Mouse (Mus musculus): ENCODE data around the gene Bbx.

Gene Bbx

DNA sequence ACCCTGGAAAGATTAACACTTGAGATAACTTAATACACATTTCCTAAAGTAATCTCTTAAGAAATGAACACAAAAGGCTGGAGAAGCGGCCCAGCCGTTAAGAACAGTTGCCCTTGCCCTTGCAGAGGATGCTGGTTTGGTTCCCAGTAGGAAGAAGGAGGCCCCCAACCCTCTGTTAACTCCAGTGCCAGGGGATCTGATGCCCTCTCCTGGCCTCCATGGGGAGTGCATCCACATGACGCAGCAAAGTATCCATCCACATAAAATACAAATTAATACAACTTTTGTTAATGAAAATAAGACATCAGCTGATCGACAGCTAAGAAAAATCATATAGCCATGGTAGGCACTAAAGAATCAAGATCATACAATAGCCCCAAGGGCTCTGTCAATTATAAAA, 33.6 kb downstream of the Bbx start:
- no peak for DNase-seq (ENCODE audit: low spot score)

DNA sequence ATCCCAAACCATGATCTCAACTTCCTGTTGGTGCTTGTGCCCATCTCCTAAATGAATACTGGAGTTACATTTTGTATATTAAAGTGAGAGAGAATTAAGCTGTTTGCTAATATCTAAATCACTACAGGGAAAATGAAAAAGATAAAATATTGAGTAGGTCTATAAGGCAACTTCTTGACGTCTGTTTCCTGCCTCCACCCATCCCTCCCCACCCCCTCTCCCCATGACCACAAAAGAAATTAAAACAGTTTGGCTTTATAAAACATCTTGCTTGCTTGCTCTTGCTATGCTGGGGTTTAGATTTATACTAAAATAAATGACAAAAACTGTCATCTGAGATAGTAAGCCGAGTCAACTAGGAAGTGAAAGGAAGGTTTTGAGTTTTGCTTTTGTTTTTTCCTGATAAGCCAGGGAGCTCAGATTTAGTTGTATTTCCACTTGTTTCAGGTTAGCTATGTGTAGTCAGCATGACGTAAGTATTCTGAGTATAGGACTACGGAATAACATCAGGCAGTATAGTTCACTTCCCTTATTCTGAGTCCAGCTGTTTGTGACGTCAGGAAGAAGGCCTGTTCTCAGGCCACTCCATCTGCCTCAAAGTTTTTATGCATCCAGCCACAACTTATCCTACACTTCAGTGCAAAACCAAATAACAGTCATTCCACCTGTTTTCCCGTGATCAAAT, 36.1 kb downstream of the Bbx start:
- no peak for DNase-seq (ENCODE audit: low spot score)

DNA sequence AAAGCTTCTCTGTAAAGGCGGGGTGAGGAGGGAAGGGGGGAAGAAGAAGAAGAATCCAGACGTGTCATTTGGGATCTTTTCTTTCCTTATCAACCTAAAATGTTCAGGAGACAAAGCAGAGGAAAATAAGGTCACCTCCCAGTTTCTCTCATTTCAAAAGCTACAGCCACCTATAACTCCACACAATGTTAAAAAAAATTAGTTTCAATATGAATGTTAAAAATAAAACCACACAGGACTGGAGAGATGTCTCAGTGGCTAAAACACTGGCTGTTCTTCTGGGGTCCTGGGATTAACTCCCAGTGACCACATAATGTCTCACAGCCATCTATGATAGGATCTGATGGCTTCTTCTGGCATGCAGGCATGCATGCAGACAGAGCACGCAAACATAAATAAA, 43.7 kb downstream of the Bbx start:
- no peak for DNase-seq (ENCODE audit: low spot score)

DNA sequence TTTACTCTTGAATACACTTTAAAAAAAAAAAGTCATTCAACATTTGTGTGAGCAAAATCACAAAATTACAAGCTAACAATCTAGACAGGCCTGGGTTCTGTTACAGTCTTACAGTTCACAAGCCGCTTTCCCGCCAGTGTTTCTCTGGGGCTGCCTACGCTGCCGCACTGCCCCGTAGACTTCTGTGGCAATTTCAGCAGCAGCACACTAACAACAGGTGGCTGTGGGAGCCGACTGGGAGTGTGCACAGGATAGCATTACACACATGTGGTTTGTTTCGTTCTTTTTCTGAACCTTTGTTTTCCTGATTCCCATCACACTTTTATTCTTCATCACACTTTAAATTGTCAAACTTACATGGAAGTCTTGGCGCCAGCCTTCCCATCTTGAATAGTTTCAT, 48.6 kb downstream of the Bbx start:
- DNase-seq (ENCODE audit: low spot score) = no peak

DNA sequence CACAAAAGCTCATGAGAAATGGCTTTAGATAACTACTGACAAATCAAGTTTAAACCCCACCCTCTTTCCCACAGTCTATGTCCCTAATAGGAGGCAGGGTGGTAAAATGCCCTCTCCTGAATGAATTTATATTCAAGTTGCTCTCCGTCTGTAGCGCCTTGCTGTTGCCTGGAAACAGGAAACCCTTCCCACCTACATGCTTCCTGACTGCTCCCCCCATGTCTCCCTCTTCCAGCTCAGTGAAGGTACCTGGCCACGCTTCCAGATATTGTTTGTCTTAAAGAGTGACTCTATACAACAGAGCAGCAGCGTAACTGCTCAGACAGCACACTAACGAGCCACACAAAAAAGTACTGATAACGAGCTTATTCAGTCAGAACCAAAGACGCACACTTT, 50.8 kb downstream of the Bbx start:
- no peak for DNase-seq (ENCODE audit: low spot score)

DNA sequence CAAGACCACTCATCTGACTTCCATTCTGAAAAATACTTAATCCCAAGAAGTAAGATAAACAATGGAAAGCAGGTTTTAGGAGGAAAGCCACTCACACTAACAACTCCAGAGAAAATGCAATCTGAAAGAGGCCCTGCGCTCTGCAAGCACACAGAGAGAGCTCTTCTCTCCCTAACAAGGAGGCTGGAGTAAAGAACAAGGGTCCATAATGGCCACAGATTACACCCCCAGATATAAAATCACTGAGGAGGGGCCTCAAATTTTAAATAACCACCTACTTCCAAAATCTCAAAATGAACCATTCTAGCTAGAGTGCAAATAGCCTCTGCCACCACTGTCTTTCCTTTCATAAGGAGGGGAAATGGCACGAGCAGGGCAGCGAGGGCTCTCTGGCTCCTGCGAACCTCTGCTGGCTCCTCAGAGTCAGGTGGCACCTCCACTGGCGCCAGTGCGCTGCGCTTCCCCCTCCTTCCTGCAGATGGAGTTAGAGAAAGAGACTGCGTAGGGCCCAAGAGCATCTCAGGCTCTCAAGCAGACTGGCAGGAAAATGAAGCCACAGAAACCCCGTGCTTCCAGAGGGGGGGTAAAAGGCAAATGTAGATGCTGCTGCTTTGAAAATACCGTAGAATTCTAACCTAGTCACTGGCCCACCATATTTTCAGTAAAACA, 51.4 kb downstream of the Bbx start:
- peak; percentile 68 for DNase-seq (ENCODE audit: low spot score)

DNA sequence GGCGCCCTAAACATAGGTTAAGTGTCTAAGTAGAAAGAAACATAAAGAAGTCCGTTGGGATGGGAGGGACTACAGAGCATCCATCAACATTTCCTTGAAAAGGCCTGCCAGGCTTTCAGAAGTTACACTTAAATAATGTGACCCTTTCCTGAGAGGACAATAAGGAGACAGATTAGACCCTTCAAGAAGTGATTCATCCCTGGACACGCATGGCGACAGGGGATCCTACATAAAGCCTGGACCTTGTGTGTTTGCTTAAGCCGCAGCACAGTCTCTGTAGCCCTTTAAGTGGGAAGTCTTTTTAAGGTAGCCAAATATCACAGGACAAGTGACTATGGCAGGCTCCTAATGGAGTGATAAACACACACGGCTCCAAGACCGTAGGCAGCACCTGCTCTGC, 52.0 kb downstream of the Bbx start:
- no peak for DNase-seq (ENCODE audit: low spot score)

DNA sequence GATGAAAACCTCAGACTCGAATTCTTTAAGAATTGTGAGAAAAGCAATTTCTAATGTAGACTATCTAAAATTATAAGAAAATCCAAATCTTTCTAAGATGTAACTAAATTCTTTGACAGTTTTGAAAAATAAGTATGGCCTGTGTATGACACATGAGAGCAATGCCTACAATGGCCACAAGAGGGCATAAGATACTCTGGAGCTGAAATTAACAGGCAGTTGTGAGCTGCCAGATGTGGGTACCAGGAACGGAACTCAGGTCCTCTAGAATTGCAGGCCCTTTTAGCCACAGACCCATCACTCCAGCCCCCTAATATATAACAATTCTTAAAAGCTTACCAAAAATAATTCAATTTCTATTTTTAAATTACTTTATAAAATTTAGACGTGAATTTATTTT, 57.6 kb downstream of the Bbx start:
- peak; percentile 55 for DNase-seq (ENCODE audit: low spot score)

DNA sequence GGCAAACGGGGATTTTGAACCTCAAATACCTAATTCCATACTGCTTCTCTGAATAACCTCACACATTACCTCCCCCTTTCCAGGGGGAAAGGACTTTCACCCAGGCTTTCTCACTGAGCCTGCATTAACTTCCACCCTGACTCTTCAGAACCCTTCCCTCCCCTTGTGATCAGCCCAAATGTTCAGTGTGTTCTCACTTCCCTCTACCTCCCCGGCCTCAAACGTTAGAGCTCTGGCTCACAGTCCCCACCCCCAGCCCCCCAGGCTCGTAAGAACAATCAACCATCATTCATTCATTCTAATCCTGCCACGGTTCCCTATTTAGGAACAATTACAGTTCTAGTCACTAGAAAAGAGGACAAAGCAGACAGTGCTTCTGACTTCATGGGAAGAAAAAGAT, 58.5 kb downstream of the Bbx start:
- no peak for DNase-seq (ENCODE audit: low spot score)

DNA sequence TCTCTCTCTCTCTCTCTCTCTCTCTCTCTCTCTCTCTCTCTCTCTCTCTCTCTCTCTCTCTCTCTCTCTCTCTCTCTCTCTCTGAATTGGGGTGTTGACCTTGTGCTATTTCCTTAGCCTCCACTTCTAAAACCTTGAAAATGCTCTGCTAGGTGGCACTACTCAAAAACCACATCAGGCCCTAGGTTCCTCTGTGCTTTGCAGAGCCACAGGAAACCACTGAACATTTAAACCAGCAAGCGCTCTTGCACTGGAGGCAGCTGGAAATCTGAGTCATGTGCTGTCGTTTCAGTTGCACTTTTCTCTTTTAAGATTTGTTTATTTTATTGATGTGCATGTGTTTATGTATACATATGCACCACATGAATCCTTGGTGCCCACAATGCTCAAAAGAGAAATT, 59.6 kb downstream of the Bbx start:
- DNase-seq (ENCODE audit: low spot score) = peak; percentile 78

DNA sequence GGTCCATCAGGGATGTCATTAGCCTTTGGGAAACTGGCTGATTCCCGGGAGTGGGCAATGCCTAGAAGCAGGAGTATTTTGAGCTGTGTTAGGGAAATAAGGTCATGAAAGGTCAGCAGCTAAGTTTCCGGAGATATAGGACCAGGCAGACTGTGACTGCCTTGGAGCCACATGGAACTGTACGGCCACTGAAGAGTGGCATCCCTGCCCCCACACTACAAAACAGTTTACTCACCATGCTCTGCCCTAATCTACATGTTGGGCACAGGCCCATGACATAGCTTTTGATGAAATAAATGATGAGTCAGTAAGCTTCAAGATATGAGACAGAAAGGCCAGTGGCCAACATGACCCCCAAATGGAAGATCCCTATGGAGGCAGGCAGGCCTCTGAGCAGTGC, 60.7 kb downstream of the Bbx start:
- DNase-seq (ENCODE audit: low spot score) = no peak

DNA sequence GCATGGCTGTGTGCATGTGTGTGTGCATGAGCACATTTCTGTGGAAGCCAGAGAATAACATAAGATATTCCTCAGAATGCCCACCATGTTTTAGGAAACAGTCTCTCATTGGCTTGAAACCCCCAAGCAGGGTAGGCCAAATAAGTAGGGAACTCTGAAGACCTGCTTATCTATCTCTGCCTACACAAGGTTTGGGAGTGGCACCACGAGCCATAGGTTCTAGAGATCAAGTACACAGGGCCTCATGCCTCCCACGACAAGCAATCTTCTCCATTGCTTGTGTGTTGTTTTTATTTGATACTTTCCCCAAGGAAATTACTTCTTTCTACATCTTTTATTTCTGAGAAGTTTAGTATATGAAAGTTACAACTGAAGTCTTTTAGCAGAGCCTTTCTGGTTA, 61.8 kb downstream of the Bbx start:
- DNase-seq (ENCODE audit: low spot score) = no peak

DNA sequence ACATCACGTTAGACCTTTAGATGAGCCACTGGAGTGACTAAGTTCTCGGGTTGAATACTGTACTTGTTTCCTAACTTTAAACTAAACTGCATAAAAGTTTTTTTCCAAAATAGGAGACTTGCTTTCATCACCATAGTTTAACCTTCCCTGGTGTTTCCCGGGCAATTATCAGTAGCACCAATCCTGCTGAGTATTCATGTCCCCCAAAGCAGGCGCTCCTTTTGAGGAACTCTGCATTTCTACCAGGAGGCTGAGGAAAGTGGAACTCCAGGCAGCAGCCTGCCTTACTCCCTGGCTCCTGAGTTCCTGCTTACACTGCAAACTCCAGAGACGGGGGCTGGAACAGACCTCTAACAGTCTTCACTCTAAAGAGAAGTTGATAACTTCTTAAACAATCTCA, 65.6 kb downstream of the Bbx start:
- no peak for DNase-seq (ENCODE audit: low spot score)

DNA sequence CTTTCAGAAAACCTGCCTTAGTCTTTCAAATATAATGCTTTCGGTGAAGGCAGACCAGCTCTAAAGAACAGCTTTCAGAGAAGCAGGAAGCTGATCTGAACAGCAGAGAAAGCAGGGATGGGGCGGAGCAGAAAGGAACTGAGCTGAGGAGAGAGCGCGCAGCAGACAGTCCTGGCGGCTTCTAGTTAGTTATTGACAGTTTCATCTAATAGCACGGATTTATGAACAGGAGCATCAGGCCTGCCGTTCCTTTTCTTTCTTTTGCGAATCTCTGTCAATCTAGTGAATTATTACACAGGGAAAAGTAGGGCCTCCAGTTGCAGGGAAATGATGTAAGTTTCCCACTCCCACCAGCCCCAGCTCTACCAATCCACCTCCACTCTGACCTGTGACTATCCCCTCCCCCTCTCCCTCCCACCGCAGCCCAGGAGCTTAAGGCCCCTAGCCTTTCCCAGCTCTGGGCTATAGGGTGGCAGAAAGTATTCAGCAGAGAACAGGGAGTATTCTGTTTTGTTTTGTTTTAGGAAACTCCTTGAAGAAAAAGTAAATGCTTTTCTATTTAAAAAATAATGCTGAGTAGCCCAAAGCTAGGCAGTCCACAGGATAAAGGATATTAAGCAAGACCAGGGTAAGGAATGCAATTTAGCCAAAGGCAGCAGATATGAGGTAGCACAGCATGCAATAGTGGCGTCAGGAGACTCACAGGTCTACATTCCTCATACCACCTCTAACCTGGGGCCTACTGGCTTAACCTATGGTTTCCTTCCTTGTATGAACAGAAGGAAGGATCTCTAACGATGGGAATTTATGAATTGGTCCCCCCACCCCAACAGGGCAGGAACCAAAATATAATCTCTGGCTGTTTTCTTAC, 67.8 kb downstream of the Bbx start:
- DNase-seq (ENCODE audit: low spot score) = peak; percentile 49

DNA sequence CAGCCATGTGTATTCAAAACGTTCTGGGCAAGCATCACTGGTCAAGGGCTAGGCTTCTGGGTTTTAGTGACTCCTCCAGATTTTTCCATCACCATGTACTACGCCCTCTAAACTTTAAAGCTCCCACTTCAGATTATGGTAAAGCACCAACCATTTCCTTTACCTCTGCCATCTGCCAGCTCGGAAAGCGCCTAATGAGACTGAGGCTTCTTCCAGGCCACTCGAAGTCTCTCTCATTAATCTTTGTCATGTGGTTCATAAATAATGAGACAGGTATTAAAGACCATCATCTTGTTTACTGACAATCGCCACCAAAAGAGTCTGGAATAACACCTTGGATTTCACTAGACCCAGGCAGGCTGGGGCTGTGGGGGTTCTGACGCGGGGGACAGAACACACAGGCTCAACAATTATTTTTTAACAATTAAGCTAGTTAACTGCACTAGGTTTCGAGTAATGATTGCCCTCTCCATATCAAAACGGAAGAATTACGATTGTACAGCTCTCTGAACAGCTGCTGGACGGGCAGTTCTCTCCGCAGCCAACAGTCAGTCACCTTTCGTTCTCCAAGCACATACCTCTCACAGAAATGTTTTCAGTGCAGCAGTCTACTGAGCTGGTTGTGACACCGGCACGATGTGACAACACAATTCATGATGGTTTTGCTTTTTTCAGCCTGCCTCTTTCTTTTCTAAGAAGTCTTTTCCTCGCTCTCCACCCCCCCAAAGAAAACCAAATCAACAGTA, 68.6 kb downstream of the Bbx start:
- peak; percentile 4 for DNase-seq (ENCODE audit: low spot score)

DNA sequence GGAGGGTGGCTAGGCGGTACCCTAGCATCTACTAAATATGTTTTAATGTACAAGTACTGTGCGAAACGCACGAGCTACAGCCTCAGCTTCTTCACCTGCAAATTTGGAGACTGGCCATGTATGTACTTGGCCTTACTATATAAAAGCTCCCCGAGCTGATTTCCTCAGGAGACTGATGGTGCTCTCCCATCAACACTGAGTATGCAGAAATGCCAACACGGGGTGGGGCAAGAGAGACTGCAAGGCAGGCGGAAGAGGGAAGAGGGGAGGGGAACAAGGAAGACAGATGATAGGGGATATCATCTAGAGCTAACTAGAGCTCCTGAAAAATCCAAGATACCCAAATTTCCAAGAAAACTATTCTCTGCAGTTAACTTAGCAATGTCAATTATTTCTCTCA, 71.6 kb downstream of the Bbx start:
- no peak for DNase-seq (ENCODE audit: low spot score)

DNA sequence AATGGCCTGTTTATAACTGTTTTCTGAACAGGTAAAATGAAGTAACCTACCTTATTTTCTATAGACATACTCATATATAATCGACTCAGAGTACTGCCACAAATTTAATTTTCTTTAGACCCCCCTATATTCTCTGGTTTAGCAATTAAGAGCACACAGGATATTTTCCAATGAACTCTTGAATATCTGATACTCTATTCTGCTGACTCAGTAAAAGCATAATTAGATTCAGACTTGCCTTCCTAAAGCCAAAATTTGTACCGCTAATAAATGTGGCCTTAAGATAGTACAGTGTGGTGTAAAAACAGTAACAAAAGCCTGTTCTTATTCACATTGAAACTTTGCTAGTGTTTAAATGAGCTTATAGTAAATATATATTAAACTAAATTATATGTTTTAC, 102.5 kb downstream of the Bbx start:
- no peak for DNase-seq (ENCODE audit: low spot score)

DNA sequence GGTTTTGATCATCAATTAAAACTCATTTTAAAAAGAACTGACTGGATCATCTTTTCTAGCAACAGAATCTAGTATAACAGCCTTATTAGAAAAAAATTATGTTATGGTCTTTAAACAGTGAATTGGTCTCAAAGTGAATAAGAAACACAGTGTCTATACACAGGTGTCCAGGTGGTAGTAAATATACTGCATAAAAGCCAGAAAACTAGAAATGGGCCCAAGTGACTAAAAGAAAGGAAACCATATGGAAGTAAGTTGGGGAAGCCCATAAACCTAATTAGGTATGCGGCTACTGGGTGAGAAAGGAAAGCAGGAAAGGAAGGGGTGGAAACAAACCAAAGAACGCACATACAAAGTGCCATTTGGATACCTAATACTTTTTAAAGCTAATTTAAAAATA, 107.4 kb downstream of the Bbx start:
- no peak for DNase-seq (ENCODE audit: low spot score)

DNA sequence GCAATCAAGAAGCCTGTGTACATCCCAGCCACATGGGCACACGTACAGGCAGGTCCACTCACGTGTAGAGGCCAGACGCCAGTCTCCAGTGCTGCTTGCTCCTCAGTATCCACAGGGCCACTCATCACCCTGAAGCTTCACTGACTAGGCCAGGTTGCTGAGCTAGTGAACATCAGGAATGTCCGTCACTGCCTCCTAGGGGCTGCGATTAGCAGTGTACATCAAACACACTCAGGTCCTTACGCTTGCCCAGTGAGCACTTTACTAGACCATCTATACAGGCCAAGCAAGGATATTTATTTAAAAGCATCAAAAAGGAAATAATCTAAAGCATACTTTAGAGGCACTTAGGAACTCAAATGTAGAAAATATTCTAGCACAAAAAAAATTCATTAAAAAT, 107.9 kb downstream of the Bbx start:
- DNase-seq (ENCODE audit: low spot score) = no peak

DNA sequence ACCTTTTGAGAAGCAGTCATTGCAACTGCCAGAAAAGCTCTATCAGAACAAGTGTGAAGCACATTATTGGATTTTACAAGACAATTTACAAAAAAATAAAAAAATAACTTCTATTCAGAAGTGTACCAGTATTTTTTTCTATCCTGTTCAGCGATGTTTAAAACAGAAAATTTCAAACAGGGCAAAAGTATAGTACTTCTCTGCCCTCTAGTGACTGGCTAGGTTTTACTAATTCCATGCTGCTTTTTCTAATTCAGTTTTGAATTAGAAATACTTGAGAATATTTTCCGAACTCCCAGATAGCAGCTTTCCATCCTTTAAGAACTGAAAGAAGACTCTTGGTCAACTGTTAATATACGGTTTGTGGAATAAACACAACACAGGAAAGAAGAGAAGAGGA, 110.8 kb downstream of the Bbx start:
- no peak for DNase-seq (ENCODE audit: low spot score)

DNA sequence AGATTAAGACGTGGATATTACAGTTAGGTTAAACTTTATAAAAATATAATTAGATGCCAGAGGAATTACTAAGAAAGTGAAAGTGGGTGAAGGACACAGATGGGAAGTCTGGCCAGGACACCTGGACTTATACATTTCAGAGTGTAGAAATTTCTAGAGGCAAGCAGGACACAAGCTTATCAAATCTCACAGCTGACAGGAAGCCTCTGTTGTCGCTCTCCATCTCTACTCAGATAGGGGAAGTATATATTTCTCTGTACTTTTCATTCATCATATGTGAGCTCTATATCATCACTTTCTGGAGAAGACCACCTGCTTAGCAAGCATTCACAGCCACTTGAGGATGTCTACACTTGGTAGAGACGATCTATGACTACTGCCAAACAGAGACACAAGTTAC, 113.9 kb downstream of the Bbx start:
- no peak for DNase-seq (ENCODE audit: low spot score)

DNA sequence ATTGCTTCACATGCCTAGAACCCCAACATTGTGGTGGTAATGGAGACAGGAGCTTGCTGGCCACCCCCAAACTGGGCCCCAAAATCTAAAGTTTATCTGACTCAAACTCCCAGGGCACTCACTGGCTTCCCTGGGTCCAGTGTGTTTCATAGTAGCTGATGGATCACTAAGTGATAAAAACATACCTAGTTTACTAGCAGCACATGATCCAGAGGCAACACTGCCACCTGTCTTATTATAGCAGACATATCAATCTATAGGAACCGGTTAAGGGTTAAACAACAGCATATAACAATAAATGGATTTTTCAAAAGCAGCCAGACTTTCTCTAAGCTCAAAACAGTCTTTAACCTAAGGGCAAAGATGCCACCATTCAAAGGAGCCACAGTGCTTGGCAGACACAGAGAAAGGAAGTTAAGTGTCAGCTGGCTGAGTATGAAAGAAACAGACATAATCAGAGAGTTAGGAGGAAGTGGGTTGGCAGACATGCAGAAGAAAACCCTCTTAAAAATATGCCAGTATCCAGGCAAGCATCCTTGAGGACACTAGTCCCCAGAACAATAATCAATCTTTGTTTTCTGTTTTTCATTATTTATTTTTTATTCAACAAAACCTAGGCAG, 116.7 kb downstream of the Bbx start:
- DNase-seq (ENCODE audit: low spot score) = peak; percentile 23

All from T-cell, adult 2 months (primary cell).